Mouse (Mus musculus): ENCODE results near the gene Gm17509.
"Not testable (repeated sequence)": the region's sequence is repeated elsewhere in the genome, so short reads cannot be mapped to it uniquely, and the experiment has no call there.

Gm17509 gene

DNA sequence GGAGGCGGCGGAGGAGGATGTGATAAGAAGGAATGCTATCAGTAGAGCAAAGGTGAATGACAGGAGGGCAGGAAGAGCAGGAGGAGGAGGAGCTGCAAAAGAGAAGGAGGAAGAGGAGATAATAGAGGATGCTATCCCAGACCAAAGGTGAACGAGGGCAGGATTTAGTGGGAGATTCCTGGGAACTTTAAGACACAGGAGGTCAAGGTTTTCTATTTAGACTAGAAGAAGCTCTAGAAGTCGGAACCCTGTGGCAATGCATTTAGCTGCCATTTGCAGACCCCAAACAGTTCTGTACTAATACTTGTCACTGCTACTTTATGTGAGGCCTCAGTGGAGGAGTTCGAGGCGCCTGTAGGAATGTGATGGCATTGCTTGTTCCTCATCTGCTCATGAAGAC, 12.6 kb downstream of the Gm17509 start, which contains the start of gene Emb:
TSS of gene Emb (plus strand) at position 301 of the 400 bp plus-strand sequence.
- no peak for DNase-seq (ENCODE audit: low read depth, low spot score)

DNA sequence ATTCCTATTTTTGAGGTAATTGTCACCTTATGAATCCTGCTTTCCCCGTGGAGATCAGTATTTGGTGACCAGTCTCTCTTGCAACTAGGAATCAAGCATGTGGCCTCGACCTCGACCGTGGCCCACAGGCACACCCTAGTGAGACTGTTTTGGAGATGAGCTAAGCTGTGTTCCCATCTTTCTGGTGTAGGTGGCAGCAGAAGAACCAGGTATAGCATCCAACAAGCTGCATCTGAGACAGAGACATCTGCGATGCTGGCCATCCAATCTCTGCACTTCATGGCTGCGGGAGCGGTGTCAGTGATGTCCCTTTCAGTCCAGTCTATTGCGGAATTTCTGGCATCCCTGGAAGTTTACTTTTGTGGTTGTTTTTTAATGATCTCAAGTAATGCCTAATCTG, 14.8 kb downstream of the Gm17509 start:
- DNase-seq (ENCODE audit: low read depth, low spot score) = peak; percentile 57

DNA sequence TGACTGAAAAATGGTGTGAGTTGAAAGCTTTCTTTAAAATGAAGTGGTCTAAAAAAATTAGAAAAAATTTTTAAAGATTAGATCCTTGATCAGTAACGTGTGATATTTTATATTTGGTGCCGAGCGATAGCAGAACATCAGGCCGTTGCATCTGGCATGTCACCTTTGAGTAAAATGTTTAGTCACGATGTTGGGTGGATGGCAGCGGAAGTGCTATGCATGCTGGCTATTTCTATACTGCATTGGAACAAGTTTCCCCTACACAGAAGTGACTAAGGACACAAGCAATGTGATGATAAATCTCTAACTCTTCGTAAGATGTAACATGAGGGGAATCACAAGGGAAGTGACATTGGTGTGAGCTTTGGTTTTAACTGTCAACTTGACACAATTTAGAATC, 16.2 kb downstream of the Gm17509 start:
- DNase-seq (ENCODE audit: low read depth, low spot score) = no peak

DNA sequence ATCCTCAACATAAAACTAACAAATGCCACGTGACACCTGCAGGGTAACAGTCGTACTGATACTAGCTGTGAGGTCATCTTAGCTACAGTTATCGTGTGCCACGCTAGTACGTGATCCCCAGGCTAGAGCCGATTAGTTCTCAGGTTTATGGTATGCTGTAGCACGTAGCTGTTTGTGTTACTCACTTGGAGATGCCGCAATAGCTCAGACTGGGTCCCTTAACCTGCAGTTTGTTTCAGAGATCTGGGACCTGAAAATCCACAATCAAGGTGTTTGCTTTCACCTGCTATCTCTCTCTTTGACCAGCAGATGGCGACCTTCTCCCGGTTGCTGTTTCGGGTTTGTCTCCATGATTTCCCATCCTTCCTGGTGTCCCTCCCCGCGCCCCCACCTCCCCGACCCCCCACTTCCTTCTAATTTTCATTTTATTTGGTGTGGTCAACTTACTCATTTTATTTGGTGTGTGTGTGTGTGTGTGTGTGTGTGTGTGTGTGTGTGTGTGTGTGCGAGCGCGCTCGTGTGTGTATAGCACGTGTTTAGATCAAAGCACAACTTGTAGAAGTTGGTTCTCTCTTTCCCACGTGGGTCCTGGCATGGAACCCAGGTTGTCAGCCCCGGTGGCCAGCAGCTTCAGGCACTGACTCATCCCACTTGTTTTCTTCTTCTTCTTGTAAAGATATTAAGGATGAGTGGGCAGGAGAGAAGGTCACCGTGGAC, 18.0 kb downstream of the Gm17509 start:
- DNase-seq (ENCODE audit: low read depth, low spot score) = peak; percentile 78

DNA sequence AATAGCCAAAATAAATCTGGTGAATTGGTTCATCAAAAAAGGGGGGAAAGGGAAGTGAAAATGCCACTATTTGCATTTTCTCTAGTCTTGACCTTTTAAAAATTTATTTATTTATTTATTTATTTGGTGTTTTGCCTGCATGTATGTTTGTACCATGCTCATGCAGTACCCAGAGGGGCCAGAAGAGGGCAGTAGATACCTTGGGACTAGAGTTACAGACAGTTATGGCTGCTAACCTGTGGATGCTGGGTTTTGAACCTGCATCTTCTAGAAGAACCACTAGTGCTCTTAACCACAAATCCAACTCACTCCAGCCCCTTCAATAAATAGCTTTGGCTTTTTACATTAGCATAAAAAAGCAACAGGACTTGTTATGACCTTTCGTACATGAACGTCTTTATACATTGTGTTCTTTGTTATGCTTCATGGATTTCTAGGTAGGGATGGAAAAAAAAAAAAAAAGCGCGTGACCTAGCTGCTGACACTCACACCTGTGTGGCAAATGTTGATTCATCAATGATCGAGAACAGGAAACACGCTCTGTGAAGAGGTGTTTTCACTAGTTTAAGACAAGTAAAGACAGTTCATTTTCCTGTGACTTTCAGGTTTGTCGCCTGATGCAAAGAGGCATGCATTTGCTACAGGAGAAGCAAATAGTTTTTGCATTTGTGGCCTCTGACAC, 22.3 kb downstream of the Gm17509 start:
- DNase-seq (ENCODE audit: low read depth, low spot score) = peak; percentile 92

DNA sequence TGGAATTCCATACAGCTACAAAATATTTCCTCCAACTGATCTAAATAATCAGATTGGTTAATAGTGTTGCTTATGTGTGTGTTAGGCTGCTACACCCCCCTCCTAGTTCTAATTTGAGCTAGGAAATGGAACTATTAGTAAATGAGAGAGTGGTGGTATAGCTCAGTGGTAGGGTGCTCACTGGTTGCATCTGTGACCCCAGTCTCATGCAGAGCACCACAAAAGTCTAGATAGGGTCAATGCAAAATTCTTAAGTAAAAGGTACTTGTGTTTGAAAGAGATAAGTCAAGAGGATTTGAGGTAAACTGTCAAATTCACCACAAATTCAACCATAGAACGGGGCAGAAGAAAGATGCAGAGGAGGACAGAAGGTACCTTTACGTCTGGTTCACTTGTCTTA, 23.2 kb downstream of the Gm17509 start:
- no peak for DNase-seq (ENCODE audit: low read depth, low spot score)

DNA sequence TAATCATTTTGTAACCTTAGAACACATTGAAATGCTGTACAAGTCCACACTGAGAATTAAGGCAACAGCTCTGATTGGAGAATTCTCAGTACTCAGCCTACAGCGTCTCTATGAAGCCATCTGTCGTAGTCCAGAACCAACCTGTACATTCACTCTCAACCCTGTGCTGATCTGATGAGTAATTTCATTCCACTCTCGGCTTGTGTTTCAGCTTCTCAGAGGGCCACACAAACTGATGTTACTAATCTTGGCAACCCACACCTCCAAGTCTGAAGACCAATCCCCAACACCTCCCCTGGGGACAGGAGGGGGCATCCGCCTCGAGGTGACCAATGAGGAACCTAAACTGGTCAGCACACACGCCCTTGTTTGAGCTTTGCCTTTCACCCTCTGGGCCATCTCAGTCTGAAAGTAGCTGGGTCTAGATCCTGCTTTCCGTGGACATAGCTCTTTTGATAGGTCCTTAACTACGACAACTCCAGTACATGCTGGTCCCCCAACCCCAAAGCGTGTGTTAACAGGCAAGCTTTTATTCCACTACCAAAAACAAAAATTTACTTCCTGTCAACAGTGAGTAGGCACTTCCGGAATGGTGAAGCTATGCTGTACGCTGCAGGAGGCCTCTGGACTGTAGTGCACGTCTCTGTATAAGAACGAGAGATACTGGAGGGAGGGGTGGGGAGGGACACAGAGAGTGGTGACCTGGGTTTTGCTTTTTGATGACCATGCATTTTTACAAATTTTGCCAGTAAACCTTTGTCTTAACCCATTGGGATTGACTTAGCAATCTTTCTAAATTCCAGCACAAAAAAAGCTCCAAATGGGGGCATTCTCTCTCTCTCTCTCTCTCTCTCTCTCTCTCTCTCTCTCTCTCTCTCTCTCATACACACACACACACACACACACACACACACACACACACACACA, 25.0 kb downstream of the Gm17509 start:
- DNase-seq (ENCODE audit: low read depth, low spot score) = peak; percentile 65

DNA sequence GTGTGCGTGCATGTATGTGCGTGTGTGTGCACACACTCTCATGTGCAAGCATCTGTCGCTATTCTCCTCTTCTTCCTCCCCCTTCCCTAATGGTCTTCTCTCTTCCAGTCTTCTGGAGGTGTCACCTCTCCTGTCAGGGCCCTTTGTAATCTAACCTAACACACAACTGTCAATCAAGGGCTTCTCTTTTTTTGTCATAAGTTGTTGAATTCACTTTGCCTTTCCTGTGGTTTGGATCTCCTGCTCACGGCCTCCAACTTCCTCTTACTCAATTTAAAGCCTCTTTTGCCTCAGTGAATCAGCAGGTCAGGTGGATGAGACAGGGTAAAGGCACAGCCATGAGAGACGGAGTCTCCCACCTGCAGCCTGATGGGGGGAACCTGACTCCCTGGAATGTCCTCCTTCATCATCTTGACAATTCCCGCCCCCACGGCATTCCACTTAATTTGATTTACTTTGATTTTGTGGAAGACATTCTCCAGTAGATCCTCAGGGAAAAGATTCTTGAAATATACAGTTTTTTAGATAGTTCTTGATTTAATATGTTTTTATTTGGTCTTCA, 27.4 kb downstream of the Gm17509 start:
- no peak for DNase-seq (ENCODE audit: low read depth, low spot score)

DNA sequence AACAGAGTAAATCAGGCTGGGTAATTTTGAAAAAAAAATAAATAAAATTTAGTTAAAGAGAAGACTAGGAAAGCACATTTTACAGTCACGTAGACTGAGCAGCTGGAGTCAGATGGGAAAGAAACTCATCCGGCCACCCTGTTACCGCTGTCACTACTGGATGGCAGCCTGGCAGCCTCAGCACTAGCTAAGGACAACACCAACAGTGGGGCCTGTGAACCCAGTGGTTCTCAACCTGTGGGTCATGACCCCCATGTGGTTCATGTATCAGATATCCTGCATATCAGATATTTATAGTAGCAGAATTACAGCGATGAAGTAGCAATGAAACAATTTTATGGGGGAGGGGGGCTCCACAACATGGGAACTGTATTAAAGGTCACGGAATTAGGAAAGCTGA, 28.7 kb downstream of the Gm17509 start:
- DNase-seq (ENCODE audit: low read depth, low spot score) = no peak

DNA sequence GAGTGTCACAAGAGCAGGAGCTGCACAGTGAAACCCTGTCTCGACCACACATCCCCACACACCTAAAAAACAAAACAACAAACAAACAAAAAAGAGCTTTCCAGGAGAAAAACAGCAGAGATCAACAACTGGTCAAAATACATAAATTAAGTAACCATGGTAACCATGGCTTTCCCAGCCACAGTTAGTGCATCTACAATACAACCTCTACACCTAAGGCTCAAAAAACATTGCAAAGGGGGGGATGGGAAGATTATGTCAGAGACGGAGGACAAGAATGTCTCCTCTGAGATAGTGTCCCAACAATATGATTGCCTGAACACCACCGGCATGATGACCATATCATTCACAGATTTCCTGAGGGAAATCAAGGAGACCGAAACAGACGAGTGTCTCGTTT, 35.5 kb downstream of the Gm17509 start:
- no peak for DNase-seq (ENCODE audit: low read depth, low spot score)

DNA sequence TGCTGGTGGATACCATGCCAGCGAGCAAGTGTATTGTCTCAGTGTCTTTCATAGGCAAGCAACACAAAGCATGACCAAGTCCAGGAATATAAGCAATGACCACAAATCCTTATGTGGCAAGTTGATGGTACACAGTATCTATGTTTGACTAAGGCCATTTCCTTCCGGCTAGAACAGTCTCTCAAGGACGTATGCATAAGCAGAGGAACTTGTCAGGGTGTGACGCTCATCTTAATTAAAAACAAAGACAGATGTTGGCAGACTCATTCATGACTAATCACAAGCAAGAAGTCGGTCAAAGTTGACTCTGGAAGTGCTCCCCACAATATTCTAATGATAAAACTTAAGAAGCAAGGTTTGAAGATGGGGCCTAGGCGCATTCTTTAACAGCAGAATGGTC, 37.6 kb downstream of the Gm17509 start:
- no peak for DNase-seq (ENCODE audit: low read depth, low spot score)

DNA sequence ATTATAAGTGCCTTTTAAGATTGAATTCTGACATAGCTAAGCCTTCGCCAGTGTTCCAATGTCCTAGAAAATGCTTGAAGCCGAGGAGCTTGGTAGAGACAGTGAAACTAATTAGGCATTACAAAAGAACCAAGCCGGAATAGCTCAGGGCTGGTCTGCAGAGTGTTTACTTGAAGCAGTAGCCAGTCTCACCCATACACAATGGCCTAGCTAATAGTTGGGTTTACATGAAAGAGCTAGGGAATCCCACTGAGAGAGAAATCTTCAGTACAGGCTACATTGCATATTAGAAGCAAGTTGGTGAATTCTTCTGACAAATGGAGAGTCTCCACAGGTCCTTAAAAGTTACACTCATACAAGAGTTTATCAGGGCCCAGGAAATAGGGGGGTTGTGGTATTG, 40.0 kb downstream of the Gm17509 start:
- not testable (repeated sequence) for DNase-seq (ENCODE audit: low read depth, low spot score)
